Mouse (Mus musculus) bone marrow macrophage, adult 2 months (primary cell): ENCODE results near the gene Ppid.

Source experiments
- CTCF ChIP-seq: IDR thresholded peaks from 2 replicates; pipeline ENCODE4 v1.5.1; 2012; ENCODE audit warnings: low read depth, mild to moderate bottlenecking, low read length, moderate library complexity
- POLR2A ChIP-seq: IDR thresholded peaks from 2 replicates; pipeline ENCODE4 v1.6.1; 2012; ENCODE audit warnings: mild to moderate bottlenecking, low read depth, low read length, borderline replicate concordance

DNA sequence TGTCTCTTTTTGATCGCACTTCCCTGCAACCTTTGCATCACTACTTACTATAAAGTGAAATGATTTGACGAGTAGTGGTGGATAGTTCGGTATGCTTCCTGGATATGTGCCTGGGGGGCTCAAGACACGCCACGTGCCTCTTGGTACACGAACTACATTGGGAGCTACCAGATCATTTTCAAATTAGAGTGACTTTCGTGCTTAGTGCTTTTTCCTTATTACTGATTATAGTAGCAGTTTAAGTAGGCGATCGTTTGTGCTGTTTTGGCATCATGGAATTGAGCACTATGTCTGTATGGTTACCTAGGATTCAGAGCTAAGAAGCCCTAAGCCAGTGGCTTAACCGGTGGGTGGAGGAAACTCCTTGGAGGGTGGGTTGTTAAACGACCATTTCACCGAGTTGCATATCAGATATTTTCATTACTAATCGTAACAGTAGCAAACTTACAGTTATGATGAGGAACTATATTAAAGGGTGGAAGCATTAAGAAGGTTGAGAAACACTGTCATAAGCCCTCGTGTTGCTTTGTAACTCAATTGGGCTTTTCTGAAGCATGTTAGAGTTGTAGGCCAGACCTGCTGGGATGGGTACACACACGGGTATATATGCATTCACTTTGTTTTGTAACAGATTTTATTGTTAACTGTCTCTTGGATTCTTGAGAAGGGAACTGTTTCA is 790 bp downstream of the Ppid start:
- TF ChIP-seq POLR2A (no peak), CTCF (no peak)
